Mouse (Mus musculus) brain, embryonic 18.5 days (tissue): ENCODE measurements around the gene P2ry14.

Experiments used
- DNase-seq: peaks from one replicate; pipeline ENCODE4 v3.0.0-alpha.2; 2012; ENCODE audit warnings: low read depth, low spot score

P2ry14 gene

DNA sequence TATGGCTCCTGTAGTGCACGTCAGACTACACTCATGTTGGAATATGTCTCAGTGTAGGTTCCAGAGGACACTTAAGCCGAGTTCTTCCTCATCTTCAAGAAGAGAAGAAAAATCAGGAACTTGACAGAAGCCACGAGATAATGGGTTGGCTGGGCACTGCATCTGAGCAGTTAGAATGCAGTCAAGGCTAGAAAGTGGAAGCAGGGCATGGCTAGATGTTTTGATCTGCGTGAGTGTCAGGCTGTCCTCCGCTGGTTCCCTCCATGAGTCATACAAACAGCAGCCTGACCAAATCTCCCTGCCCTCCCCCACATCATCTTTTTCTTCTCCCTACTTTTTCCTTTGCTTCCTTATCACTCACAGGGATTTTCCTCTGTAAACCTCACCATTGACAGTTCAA is at the start of gene P2ry14:
Gene P2ry14, minus strand, starts transcription at position 195 of the 400 bp plus-strand sequence.
- no peak for DNase-seq

DNA sequence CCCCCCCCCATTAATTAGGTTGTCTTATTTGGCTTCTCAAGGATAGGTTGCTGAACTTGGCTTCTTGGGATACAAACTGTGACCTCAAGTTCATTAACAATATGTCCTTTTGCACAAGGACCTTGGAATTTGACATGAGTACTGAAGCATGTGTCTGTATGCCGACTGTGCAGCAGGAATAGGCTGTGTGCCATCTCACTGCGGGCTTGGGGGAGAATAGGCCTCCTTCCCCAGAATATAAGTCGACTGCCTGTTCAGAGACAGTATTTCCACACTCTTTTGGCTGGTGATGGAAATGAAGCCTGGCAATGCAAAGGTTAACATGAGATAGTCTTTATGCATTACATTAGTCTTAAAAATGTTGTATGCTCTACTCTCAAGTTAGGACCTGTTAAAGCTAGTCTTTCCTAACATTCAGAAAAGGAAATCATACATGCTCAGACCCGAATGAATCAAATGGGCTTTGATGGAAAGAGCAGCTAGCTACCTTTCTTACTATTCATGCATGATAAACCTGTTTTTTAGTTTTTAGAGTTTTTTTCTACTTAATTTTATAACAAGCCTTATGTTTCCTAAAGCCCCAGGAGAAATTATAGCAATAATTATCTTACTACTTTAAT is 44.0 kb upstream of the P2ry14 start:
- no peak for DNase-seq

DNA sequence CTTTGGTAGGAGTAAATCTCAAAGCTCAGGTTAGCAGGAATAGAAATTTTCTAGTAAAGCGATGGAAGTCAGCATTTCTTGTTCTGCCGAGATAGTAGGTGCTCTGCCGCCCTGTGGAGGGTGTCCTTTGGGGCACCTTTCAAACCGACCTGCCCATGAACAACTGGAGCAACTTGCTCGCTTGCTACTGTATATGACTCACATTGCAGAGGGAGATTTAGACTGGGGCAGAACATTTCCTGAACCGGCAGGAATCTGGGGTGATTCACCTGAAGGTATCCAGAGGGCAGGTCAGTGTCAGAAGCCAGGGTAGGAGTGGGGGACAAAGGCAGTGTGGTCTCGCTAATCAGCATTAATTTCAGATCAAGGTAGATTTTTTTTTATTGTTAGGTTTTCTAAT is 41.5 kb upstream of the P2ry14 start, which contains the start of gene Gpr87:
Gene Gpr87, minus strand, starts transcription at position 167 of the 400 bp plus-strand sequence.
- DNase-seq, result no peak

DNA sequence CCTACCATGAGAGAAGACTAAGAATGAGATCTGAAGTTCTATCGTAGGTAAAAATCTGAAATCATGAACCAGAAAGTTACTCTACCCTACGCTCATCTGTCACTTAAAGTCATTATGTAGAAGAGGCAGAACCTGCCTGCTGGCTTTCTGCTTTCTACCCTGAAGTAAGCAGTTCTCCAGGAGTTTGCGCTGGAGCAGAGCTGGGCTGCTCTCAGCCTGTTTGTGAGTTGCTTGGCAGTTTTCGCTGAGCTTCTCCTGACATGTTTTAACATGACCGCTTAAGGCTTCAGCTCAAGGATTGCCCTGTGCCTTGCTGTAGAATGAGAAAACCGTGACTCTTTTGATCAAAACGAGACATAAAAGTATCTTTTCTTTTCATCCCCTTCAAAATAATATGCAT is 40.7 kb upstream of the P2ry14 start:
- no peak for DNase-seq

DNA sequence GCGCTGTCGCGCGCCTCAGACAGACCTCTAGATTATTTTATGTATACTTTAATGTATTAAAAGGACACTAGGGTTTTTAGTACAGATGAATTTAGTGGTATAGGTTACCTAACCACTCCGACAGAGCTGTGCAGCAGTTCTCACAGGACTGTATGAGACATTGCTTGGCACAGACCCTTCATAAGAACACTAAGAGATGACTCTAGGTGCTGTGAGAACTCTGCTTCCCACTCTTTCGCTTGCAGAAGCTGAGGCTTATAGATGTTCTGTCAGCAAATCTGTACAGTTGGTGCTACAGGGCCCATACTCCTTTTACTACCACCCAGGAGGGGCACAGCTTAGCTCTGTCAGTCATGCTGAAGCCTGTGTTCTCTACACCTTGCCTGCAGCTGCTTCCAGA is 38.3 kb upstream of the P2ry14 start:
- DNase-seq, result no peak

DNA sequence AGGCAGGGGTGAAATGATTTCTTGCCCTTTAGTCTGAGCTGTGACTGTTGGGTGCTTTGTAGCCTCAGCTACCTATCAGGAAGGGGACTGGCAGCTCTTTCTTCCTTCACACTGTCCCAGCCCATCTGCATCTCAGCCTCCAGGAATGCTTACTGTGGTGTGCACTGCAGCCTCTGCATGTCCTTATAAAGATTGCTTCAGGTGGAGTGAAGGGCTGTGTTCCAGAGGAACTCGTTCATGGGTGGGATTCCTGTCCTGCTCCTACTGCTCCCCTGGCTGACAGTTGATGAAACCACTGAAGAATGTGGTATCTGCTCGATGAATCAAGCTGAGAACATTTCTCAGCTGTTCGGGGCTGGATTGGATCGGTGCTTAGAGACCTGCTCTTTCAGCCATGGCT is 33.9 kb upstream of the P2ry14 start:
- DNase-seq, result no peak

DNA sequence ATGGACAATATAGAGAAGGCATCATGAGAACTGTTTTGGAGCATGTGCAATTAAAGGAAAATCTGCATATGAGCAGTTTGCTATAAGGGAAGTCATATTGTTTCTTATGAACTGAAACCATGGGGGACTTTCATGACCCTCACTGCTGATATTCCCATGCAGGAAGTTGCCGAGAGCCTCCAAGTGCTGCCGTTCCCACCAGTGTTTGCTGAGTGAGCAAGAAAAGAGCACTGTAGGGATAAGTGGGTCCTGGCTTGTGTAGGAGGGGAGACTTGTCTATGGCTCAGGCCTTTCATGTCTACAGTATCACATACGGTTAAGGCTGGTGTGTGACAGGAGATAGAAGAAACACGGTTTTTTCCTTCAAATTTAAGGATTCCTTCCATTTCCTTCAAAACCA is 32.2 kb upstream of the P2ry14 start:
- no peak for DNase-seq

DNA sequence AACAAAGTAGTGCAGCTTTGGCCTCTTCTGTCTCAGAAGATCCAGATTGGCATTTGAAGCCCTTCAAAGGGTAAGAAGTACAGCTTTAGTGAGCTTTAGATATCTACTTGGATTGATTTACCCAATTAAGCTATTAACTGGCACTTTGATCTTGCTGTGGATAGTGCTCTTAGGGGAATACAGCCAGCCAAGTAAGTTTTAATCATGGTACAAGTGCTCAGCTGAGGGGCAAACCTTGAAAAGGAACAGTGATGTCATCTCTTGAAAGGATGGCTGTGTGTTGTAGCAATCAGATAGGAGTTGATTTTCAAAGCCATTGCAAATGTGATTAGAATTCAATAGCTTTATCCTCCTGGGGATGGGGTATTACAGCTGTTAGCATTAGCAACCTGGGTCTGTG is 28.7 kb upstream of the P2ry14 start:
- DNase-seq, result no peak

DNA sequence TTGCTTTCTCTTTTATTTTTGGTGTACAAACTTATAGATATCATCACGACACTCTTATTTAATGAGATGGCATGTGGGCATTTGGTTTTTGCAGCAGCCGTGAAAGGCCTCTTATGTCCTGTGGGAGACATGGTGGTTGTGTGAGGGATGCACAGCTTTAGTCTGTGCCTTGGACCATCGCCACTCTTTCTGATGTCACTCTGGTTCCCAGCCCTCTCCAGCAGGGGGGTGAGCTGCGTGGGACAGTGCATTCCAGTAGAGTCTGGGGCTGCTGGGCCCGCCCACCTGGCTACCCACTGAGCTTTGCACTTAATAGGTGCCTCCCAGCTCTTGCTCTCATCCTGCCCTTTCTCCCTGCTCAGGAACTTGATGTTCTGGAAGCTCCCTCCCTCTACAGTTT is 27.7 kb upstream of the P2ry14 start:
- DNase-seq, result no peak

DNA sequence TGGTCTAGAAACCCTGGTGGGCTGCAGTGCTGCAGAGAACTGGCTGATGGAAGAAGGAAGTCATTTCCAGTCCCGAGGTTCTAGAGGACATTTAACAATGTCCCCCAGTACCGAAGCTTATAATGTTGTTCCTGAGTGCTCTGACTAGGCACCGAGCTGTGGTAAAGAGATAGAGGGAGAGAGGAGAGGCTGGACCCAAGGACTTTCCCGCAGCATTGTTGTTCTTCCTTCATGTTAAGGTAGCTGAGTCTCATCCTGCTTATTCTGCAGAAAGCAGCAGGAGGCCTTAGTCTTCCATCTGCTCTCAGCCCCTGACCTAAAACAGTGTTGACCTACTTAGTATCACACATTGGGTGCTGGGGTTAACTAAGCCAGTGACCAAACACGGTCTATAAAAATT is 23.5 kb upstream of the P2ry14 start:
- DNase-seq, result no peak

DNA sequence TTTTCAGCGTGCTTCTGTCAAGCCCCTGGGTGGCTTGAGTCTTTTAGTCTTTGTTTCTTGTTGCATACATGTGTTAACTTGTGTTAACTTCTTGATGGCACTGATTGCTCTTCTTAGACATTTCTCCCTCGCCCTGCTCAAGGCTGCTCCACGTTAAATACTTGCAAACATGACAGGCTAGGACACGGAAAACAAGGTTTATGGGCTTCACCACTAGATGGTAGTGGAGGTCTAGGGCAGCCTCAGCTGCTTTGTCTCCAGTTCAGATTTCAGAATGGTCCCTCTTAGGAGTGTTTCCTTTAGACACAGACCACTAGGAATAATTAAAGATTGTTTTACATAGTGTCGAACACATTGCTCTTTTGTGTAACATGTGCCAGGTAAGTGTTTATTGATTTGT is 21.8 kb upstream of the P2ry14 start:
- peak; percentile 8 for DNase-seq

DNA sequence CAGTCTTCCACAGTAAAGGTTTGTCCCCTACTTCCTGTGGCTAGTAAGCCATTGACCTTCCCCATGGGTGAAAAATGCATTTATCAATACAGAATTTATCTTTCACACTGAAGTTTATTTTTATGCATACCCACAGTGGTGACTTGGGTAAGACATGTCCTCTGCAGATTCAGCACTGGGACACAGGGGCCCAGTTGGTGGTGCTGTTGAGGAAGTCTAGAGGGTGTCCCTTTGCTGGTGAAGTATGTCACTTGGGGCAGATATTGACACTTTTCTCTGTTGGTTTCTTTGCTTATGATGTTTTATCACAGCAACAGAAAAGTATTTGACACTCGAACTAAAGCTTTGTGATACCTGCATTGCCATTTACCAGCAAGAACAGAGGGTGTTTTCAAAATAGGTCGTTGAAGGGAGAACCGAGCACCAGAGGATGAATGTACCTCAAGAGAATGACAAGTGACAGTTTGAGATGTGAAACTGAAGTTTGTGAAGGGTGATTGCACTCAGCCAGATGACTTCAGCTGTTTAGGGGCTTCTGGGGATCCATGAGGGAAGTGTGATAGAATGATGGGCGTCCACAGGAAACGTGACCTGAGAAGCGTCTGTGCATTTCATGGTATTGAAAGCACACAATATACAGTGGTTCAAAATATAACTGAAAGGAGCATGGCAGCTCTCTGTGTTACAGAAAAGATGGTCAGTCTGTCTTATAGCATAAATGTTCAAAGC is 21.2 kb upstream of the P2ry14 start:
- DNase-seq, result no peak

DNA sequence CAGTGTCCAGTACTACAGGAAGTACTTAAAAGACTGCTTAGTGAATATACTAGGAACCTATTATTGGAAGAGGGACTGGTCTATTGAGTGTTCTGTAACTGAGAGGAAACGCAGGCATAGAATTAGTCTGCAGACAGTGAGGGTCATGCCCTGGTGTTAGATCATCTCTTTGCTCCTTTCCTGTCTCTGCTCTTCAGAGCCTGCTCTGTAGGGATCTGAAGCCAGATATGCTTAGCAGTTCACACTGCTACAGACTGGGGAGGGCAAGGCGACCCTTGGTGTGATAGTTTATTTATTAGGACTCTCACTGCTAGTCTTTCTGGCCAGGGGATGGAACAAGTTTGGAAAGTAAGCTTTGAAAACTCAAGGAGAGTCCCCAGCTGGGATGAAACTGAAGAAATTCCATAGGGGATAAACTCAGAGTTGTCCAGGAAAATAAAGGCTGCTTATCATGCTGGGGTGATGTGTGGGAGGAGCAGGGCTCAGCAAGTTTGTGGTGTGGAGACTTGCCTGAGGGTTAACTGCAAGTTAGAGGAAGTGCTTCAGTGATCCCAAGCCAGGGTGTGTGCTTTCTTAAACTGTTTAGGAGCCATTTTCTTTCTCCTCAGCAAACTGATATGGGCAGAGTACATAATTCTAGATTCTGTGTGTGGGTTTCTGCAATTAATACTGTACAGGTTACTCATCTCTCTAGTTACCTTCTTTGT is 16.7 kb upstream of the P2ry14 start:
- no peak for DNase-seq

DNA sequence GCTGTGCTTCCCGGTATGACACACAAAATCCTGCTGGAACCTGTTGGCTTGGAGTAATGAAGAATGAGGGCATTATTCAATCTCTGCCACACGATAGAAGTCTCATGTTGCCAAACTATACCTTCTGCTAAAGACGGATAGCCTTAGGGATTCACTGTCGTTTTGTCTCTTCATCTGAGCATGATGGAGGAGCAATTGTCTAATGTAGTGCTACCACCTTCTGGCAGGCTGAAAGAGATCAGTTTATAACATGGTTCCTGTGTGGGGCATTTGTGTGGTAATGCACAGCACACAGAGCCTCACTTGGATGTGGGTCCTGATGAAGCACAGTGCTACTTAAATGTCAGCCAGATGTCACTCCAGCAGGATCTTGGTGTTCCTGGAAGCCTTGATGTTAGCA is 15.8 kb upstream of the P2ry14 start:
- no peak for DNase-seq

DNA sequence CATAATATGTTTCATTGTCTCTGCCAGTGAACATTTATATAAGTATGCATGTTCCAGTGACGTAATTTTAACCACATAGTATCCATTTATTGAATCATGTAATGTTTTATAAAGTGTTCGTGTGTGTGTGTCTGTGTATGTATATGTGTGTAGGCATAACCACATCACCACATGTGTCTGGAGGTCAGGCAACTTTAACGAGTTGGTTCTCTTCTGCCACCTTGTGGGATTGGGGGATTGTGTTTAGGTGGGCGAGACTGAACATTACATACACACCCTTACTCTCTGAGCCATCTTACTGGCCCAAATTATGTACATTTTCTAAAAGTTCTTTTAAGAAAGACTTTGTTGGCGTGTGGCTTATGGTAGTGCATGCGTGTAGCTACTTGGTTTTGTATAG is 15.1 kb upstream of the P2ry14 start:
- DNase-seq, result no peak

DNA sequence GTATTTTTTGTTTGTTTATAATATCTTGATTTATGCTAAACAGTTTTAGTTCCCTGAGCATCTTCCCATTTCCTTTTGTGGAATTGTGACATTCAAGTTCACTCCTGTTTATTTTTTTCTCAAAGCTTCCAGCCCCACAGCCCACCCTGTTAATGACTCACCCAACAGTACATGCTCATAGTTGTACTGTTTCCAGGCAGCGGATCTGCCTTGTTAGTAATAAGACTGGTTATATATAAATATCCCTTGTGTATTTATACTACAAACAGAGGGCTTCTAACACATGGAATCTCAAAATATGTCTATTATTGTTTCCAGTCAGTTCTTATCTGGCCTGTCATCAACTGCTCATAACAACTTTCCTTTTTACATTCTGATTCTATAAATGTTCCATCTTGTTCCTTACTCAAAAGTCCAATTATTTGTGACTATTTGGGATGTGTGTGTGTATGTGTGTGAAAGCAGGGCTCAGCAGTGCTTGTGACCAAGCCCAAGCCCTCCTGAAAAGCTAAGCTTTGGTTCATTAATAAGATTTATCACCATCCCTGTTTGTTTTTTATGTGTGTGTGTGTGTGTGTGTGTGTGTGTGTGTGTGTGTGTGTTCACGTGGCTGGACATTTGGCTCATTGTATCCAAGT is 14.1 kb upstream of the P2ry14 start:
- DNase-seq, result no peak

DNA sequence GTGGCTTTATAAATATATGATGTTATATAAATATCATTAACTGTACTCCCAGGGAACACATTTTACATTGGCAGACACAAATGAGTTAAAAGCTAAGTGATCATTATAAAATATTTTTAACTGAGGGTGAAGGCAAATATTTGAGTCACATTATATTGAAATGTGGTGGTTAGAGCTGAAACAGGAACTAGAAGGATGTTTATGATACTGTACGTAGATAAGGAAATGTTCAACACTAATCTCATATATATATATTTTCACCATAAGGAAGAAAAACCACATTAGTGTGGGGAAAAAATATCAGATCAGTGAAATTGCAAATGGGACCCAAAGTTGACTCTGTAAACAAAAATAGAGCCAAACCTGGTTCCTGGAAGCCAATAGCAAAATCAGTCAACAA is 7.0 kb upstream of the P2ry14 start:
- no peak for DNase-seq

DNA sequence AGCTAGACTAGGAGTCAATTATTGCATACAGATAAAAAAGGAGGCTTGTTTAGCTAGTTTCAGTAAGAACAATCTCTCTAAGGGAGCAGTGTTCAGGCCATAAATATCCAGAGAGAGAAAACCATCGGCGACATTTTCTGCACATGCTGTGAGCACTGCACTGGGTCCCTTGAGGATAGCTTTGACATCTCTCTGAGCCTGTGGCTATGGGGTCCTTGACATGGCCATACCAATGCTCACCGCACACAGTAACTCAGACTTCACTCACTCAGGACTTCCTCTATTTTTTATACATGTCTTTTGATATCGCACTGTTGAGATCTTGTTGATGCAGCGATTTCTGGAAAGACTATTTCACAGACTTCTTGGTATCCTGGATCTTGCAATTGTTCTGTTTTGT is 3.6 kb upstream of the P2ry14 start:
- DNase-seq, result no peak

DNA sequence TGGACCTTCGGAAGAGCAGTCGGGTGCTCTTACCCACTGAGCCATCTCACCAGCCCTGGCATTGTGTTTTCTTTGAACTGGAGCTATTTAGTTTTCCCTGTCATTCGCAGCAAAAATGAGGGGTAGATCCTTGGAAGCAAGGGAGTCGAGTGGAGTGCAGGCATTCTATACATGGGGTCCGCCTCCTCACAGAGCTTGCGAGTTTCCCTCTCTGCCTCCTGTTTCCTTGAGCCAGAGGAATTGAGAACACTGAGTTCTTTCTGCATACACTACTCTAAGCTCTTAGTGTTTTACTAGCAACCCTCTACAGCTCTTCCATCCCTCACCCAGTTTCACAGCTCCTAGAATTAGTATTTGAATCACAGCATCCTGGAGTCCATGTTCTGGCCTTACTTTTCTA is 2.0 kb upstream of the P2ry14 start:
- DNase-seq, result no peak

DNA sequence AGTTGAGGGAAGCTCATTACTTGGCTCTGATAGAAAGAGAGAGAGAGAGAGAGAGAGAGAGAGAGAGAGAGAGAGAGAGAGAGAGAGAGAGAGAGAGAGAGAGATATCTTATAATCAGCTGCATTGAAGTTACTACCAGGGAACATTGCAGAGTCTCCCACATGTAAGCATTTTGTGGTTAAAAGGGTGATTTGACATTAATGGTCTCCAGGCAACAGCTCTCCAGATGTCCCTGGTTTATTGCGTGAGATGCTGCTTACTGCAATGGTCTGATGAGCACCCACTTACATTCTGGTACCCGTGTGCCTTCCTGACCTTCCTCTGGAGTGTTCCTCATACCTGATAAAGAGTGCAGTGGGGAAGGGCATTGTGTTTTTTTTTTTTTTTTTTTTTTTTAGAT is 1.5 kb upstream of the P2ry14 start:
- no peak for DNase-seq

DNA sequence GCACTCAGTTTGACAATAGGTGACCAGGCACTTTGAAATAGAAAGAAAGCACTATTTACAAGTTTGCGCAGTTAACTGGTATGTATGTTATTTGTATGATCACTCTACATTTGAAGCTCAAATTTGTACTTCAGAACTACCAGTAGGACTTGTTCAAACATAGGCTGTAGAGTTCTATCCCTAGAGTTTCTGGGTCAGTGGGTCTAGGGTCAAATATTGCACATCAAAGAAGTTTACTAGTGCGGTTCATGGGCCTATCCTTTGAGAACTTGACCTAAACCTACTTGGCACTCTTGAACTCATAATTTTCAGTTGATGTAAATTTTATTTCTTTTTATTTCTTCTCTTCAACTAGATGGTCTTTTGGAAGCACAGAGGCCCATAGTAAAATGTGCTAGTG is 2.8 kb downstream of the P2ry14 start:
- DNase-seq, result no peak

DNA sequence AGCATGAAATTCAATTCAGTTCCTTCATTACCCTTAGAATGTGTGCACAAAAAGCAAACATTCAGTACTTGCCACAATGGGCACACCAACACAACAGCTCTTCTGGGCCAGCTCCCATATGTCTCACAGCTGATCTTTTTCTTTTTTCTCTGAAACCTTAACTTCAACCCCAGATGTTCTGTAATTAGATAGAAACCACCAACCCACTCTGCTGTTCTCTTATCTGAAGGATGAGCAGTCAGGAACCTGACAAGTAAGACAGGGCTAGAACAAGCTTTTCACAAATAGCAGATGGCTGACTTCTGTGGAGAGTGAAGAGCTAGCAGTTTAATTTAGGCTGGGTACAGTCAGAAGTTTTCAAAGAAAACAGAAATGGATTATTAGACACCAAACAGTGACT is 3.8 kb downstream of the P2ry14 start:
- DNase-seq, result no peak

DNA sequence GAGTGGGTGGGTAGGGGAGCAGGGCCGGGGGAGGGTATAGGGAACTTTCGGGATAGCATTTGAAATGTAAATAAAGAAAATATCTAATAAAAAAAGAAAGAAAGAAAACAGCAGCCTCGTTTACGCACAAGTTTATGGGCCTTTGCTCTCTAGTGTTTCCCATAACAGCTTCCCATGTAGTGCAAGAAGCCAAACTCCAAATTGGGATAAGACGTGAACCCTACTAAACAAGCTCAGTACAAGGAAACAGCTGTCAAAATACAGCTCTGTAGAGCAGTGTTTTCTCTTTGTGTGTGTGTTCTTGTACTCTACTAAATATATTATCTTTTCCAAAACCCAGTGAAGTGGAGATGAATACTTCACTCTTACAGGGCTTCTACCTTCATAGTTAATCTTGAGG is 8.2 kb downstream of the P2ry14 start:
- no peak for DNase-seq
